Comparison of ENCODE assay signal across 9 mouse cellular contexts in the genomic region with DNA sequence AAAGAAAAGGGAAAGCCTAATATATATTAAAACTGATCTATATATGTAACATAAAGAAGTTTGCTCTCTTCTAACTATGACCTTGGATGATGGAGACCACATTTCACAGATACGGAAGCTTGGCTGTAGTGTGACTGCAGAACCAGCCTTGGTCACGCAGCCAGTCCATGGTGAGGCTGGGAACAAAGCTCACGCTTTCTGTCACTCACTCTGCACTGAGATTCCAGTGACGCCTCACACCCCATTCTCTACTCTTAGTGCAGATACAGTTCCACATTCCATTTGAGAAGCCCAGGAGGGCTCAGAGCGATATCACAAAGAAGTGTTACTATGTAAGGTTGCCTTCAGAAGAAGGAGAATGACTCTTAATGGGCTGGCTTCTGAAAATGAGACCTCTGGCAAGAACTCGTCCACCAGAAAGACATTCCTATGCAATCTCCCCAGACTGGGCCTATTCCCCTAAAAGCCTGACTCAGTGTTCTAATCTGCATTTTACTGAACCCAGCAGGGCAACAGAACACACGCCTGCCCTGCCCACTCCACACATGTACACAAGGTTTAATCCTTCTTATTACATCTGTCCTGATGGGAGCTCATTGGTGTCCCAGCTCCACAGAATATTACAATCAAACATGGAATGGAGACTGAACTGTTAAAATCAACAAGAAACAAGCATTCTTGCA. TPM values are rescaled to one million over a fixed set of nuclear protein-coding genes. Genes with fewer than 3 reads are reported as not detected.
DNase-seq lines count a peak whose midpoint lies in the region; ATAC-seq lines count a peak whose summit lies in the region.
"Had no signal": no experiment of that assay in that cellular context is flagged by ENCODE, and none has a peak within 500 bp of the region (broad histone marks: within the 10 kb centered on the region; RNA-seq: fewer than 3 reads in every experiment).

No protein-coding gene starts in this region.

- intact Hi-C loops in heart, postnatal 36 days (cut with DNase I) = loop anchor here (5.0 kb wide), 1 partner anchor 126 kb away; the partner anchor contains the start of gene Gpr88
- intact Hi-C loops in left cerebral cortex, postnatal 25 days (cut with DNase I) = no loop called here

- ATAC-seq in heart, embryonic 11.5 days (replicated peaks; ENCODE audit: insufficient number of reproducible peaks, low FRiP score, low TSS enrichment) = no peak; the same call in 1 of the 2 replicates
- peak; percentile 81 for ATAC-seq in hindbrain, embryonic 11.5 days (ENCODE audit: low FRiP score)

- peaks cover 9% of the 10 kb centered on the region for H3K4me1 ChIP-seq in heart, embryonic 11.5 days (ENCODE audit: control insufficient read depth, insufficient read depth, low read length)
- H3K4me1 ChIP-seq in hindbrain, embryonic 11.5 days (replicated peaks; ENCODE audit: control insufficient read depth, insufficient read depth, low read length) = no peaks in the 10 kb centered on the region
- H3K4me1 ChIP-seq in midbrain, embryonic 10.5 days = peaks cover 61% of the 10 kb centered on the region

- peak overlapping the region; percentile 39; the same call in 1 of the 2 replicates for H3K9ac ChIP-seq in heart, embryonic 11.5 days (ENCODE audit: low read depth, low read length)
- no peak overlapping the region; the same call in 1 of the 2 replicates for H3K9ac ChIP-seq in hindbrain, embryonic 11.5 days (ENCODE audit: low read depth, low read length)

- peak overlapping the region; percentile 68 for H3K4me2 ChIP-seq in heart, embryonic 11.5 days
- peak overlapping the region; percentile 22 for H3K4me2 ChIP-seq in hindbrain, embryonic 11.5 days (replicated peaks; ENCODE audit: low read depth, low read length)

- DNase-seq in heart, postnatal 36 days = no peak
- DNase-seq in embryo, embryonic 10.5 days (ENCODE audit: low spot score) = peak; percentile 40
- peak; percentile 37 for DNase-seq in hindbrain, embryonic 11.5 days (ENCODE audit: low spot score)
- DNase-seq in midbrain, embryonic 10.5 days (ENCODE audit: low spot score) = peak; percentile 32
- DNase-seq in frontal cortex, postnatal 14 days (ENCODE audit: low spot score in 2 of 2) = no peak
- no peak for DNase-seq in left cerebral cortex, postnatal 25 days (ENCODE audit: low spot score in 2 of 2)
- no peak for DNase-seq in spleen, adult 12 weeks (ENCODE audit: low spot score)
- DNase-seq: cerebellum, postnatal 10 days had no signal

- 28% methylated on average over 7 of the region's 7 CpGs for WGBS in heart, embryonic 11.5 days (ENCODE audit: insufficient replicate concordance)
- 38% methylated on average over 7 of the region's 7 CpGs for WGBS in hindbrain, embryonic 11.5 days
- 48% methylated on average over 7 of the region's 7 CpGs for WGBS in midbrain, embryonic 10.5 days

- H3K27ac ChIP-seq in heart, embryonic 11.5 days (ENCODE audit: low read depth, low read length) = peak overlapping the region; percentile 81
- peak overlapping the region; percentile 33; the same call in 1 of the 2 replicates for H3K27ac ChIP-seq in hindbrain, embryonic 11.5 days (ENCODE audit: low read depth, low read length)
- H3K27ac ChIP-seq in midbrain, embryonic 10.5 days (replicated peaks) = peak overlapping the region; percentile 81

- H3K4me3 ChIP-seq in heart, embryonic 11.5 days (ENCODE audit: low read depth, low read length) = peak overlapping the region; percentile 50
- peak overlapping the region; percentile 2 for H3K4me3 ChIP-seq in hindbrain, embryonic 11.5 days (ENCODE audit: low read depth, low read length)
- peak overlapping the region; percentile 48; the same call in 1 of the 2 replicates for H3K4me3 ChIP-seq in midbrain, embryonic 10.5 days

- H3K27me3 ChIP-seq in heart, embryonic 11.5 days (ENCODE audit: control insufficient read depth, insufficient read depth, low read length) = no peaks in the 10 kb centered on the region
- no peaks in the 10 kb centered on the region for H3K27me3 ChIP-seq in hindbrain, embryonic 11.5 days (ENCODE audit: control insufficient read depth, insufficient read depth, low read length)
- H3K27me3 ChIP-seq in midbrain, embryonic 10.5 days (ENCODE audit: low read depth, poor library complexity, severe bottlenecking) = 0 out of 2 replicates have a peak, but pooled peaks cover 7% of the 10 kb centered on the region

- no peaks in the 10 kb centered on the region for H3K9me3 ChIP-seq in heart, embryonic 11.5 days (replicated peaks; ENCODE audit: control insufficient read depth, low read length)
- H3K9me3 ChIP-seq in hindbrain, embryonic 11.5 days (ENCODE audit: control insufficient read depth, low read length) = no peaks in the 10 kb centered on the region
- no peaks in the 10 kb centered on the region for H3K9me3 ChIP-seq in midbrain, embryonic 10.5 days (replicated peaks)

- H3K36me3 ChIP-seq in heart, embryonic 11.5 days (ENCODE audit: control insufficient read depth, insufficient read depth, low read length) = peaks cover 4% of the 10 kb centered on the region
- no peaks in the 10 kb centered on the region for H3K36me3 ChIP-seq in hindbrain, embryonic 11.5 days (ENCODE audit: control insufficient read depth, insufficient read depth, low read length)
- H3K36me3 ChIP-seq in midbrain, embryonic 10.5 days = peaks cover 11% of the 10 kb centered on the region

RNA-seq across cellular contexts. Expression of gene Vcam1, which starts 2.8 kb away (rescaled TPM):
- 60.9 and 76.0 TPM in 2 replicates for polyA plus RNA-seq in heart, embryonic 11.5 days (2014; fragmentation: Nextera tagmentation; extraction: Ambion mirVana)
- 10 to 100 TPM; 15.0 to 15.6 TPM for total RNA-seq in heart, postnatal 36 days (2021)
- 76.3 and 86.3 TPM in 2 replicates for polyA plus RNA-seq in hindbrain, embryonic 11.5 days (2014; fragmentation: Nextera tagmentation; extraction: Ambion mirVana)
- 30.2 and 47.0 TPM in 2 replicates for polyA plus RNA-seq in midbrain, embryonic 10.5 days (2016; fragmentation: Nextera tagmentation; extraction: Ambion mirVana)
- total RNA-seq in left cerebral cortex, postnatal 25 days (2021) = 10 to 100 TPM; 23.7 to 24.1 TPM

Comparison
In these comparisons a context has a peak if more than half of its experiments do, and no peak if none do; other contexts are left out.
1. DNase-seq: peak in embryo, embryonic 10.5 days (single experiment), hindbrain, embryonic 11.5 days (single experiment) and midbrain, embryonic 10.5 days (single experiment); none in heart, postnatal 36 days (0 of 2), frontal cortex, postnatal 14 days (0 of 2), left cerebral cortex, postnatal 25 days (0 of 2) and spleen, adult 12 weeks (single experiment).
2. Peak in every context shown above with its lines, with median percentiles within 50 percentile points of each other: H3K27ac ChIP-seq and H3K4me3 ChIP-seq.